Mouse (Mus musculus) liver, embryonic 11.5 days (tissue): ENCODE results near the gene Agrn. TPM values are rescaled to one million over a fixed set of nuclear protein-coding genes. Genes with fewer than 3 reads are reported as not detected.
"Not testable (repeated sequence)": the region's sequence is repeated elsewhere in the genome, so short reads cannot be mapped to it uniquely, and the experiment has no call there.

Experiments used
- ATAC-seq: fragments of 200-750 bp; cut with Nextera tagmentation; replicated peaks from 2 replicates; pipeline ENCODE4 v1.8.0; 2017; ENCODE audit warnings: moderate number of reproducible peaks, mild to moderate bottlenecking, moderate TSS enrichment, moderate library complexity; ENCODE audit not compliant: low FRiP score
- DNase-seq: peaks from one replicate; pipeline ENCODE4 v3.0.0-alpha.2; 2017; ENCODE audit warnings: low spot score
- H3K27ac ChIP-seq: fragments of 300-500 bp; sonication (generic); 2 replicates; pipeline ENCODE4 v1.5.1; 2014; ENCODE audit warnings: mild to moderate bottlenecking, low read depth, low read length, control low read depth
- H3K27me3 ChIP-seq: fragments of 300-500 bp; sonication (generic); replicated peaks from 2 replicates; pipeline ENCODE4 v1.6.1; 2014; ENCODE audit warnings: low read length, mixed read lengths; ENCODE audit not compliant: control insufficient read depth, insufficient read depth
- H3K36me3 ChIP-seq: fragments of 300-500 bp; sonication (generic); 2 replicates; pipeline ENCODE4 v1.6.1; 2014; ENCODE audit warnings: mild to moderate bottlenecking, low read length, moderate library complexity, mixed read lengths; ENCODE audit not compliant: control insufficient read depth, insufficient read depth
- H3K4me1 ChIP-seq: fragments of 300-500 bp; sonication (generic); replicated peaks from 2 replicates; pipeline ENCODE4 v1.6.1; 2014; ENCODE audit warnings: low read length, mixed read lengths; ENCODE audit not compliant: control insufficient read depth, insufficient read depth
- H3K4me2 ChIP-seq: fragments of 300-500 bp; sonication (generic); 2 replicates; pipeline ENCODE4 v1.6.1; 2014; ENCODE audit warnings: mild to moderate bottlenecking, control low read depth, moderate library complexity
- H3K4me3 ChIP-seq: fragments of 300-500 bp; sonication (generic); 2 replicates; pipeline ENCODE4 v1.5.1; 2014; ENCODE audit warnings: low read depth, low read length, control low read depth
- H3K9ac ChIP-seq: fragments of 300-500 bp; sonication (generic); 2 replicates; pipeline ENCODE4 v1.6.1; 2014; ENCODE audit warnings: low read depth, low read length, control low read depth
- H3K9me3 ChIP-seq: fragments of 300-500 bp; sonication (generic); 2 replicates; pipeline ENCODE4 v1.6.1; 2016; ENCODE audit warnings: low read length, inconsistent platforms, mixed read lengths; ENCODE audit not compliant: control insufficient read depth
- WGBS: fragments of 180-500 bp; shearing (Covaris S2); extraction: QIAGEN DNeasy Blood & Tissue Kit; methylation state at CpG from one replicate; pipeline ENCODE4 v1.1.7; 2014; 5-methylcytosine and 5-hydroxymethylcytosine counted together
- polyA plus RNA-seq: library from polyadenylated mRNA; unstranded; fragments of >200 nt; fragmentation: Nextera tagmentation; extraction: Ambion mirVana; gene quantifications from 2 replicates; pipeline ENCODE4 v1.2.1, GENCODE M21; 2014

Agrn gene
- polyA plus RNA-seq, 1 experiment from 2014 or later = 35.5 TPM

DNA sequence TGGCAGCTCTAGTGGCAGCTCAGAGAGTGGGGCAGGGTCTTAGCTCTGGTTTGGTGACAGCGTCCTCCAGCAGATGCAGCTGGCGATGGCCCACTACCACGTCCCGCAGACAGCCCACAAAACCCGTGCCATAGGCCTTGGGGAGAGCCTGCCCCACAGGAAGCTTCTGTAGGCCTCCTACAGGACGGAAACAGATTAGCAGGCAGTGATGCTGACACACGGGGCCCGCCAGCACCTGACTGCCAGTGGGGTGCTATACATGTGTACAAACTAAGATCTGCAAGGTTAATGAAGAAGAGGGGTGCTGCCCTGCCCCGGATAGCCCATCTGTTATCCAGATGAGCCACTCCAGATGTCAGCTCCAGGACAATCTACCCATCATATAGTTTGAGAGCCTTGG, 30.8 kb downstream of the Agrn start:
- H3K27me3 ChIP-seq = no peaks in the 10 kb centered on the region
- H3K27ac ChIP-seq = no peak overlapping the region
- ATAC-seq = no peak
- 84% methylated on average over 9 of the region's 9 CpGs for WGBS
- H3K4me1 ChIP-seq = no peaks in the 10 kb centered on the region
- peaks cover 21% of the 10 kb centered on the region for H3K36me3 ChIP-seq
- no peak overlapping the region for H3K4me3 ChIP-seq
- H3K9me3 ChIP-seq = peaks cover 5% of the 10 kb centered on the region
- H3K9ac ChIP-seq = no peak overlapping the region
- DNase-seq = no peak
- no peak overlapping the region for H3K4me2 ChIP-seq

- 91% methylated on average over 3 of the region's 3 CpGs for WGBS
- Histone ChIP-seq H3K36me3 (no peaks in the 10 kb centered on the region), H3K4me1 (no peaks in the 10 kb centered on the region), H3K4me3 (no peak overlapping the region), H3K4me2 (no peak overlapping the region), H3K27ac (no peak overlapping the region), H3K9ac (no peak overlapping the region), H3K9me3 (peaks cover 8% of the 10 kb centered on the region; the same call in 1 of the 2 replicates), H3K27me3 (no peaks in the 10 kb centered on the region)
- ATAC-seq (no peak), DNase-seq (no peak)
Measured at GRCm38 (mm10) chr4:156154771-156155170, 42.5 kb downstream of the Agrn start.

- not testable (repeated sequence) for H3K4me2 ChIP-seq, H3K36me3 ChIP-seq, H3K27me3 ChIP-seq, H3K27ac ChIP-seq, H3K9me3 ChIP-seq, H3K9ac ChIP-seq, H3K4me3 ChIP-seq, DNase-seq, ATAC-seq, H3K4me1 ChIP-seq
- WGBS = 68% methylated on average over 10 of the region's 10 CpGs
Measured at GRCm38 (mm10) chr4:156150887-156151286, 46.4 kb downstream of the Agrn start.

- no peak for ATAC-seq
- Histone ChIP-seq H3K4me1 (no peaks in the 10 kb centered on the region; the same call in 1 of the 2 replicates), H3K27ac (no peak overlapping the region), H3K4me3 (no peak overlapping the region), H3K27me3 (no peaks in the 10 kb centered on the region), H3K9ac (no peak overlapping the region), H3K4me2 (no peak overlapping the region), H3K9me3 (peaks cover 7% of the 10 kb centered on the region), H3K36me3 (no peaks in the 10 kb centered on the region)
- WGBS = 92% methylated on average over 30 of the region's 30 CpGs
- DNase-seq = peak; percentile 24
Measured at GRCm38 (mm10) chr4:156136285-156137100, 60.8 kb downstream of the Agrn start.

GRCm38 (mm10) chr4:156135801-156136200, 61.5 kb downstream of the Agrn start:
- DNase-seq = peak; percentile 22
- 92% methylated on average over 14 of the region's 14 CpGs for WGBS
- ATAC-seq = no peak

DNA sequence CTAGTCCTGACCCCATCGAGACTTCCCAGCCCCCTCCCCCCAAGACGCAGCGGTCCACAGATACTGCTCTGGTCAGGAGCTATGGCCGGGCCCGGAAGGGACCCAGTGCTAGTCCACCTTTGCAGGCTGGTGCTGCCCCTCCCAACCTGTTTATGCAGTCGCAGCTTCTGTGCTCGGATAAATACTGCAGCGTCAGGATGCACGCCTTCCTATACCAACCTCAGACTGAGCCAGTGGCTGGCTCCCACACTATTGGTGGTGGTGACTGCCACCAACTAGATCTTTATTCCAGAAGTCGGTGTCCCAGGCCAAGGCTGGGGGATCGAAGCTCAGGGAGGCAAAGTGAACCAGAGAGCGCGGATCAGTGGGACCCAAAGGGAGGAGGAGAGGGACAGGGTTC, 62.2 kb downstream of the Agrn start:
- ATAC-seq = no peak; the same call in 1 of the 2 replicates
- no peaks in the 10 kb centered on the region; the same call in 1 of the 2 replicates for H3K4me1 ChIP-seq
- H3K9me3 ChIP-seq = peaks cover 7% of the 10 kb centered on the region
- H3K27me3 ChIP-seq = no peaks in the 10 kb centered on the region
- H3K9ac ChIP-seq = no peak overlapping the region
- H3K36me3 ChIP-seq = no peaks in the 10 kb centered on the region
- H3K4me2 ChIP-seq = no peak overlapping the region
- 92% methylated on average over 13 of the region's 13 CpGs for WGBS
- H3K4me3 ChIP-seq = no peak overlapping the region
- no peak for DNase-seq
- H3K27ac ChIP-seq = no peak overlapping the region

More at GRCm38 (mm10) chr4:156135801-156136200, 61.5 kb downstream of the Agrn start:
- Histone ChIP-seq H3K27ac (no peak overlapping the region), H3K4me1 (no peaks in the 10 kb centered on the region; the same call in 1 of the 2 replicates), H3K27me3 (no peaks in the 10 kb centered on the region), H3K9ac (no peak overlapping the region), H3K36me3 (no peaks in the 10 kb centered on the region), H3K4me2 (no peak overlapping the region), H3K4me3 (no peak overlapping the region), H3K9me3 (peaks cover 7% of the 10 kb centered on the region)

DNA sequence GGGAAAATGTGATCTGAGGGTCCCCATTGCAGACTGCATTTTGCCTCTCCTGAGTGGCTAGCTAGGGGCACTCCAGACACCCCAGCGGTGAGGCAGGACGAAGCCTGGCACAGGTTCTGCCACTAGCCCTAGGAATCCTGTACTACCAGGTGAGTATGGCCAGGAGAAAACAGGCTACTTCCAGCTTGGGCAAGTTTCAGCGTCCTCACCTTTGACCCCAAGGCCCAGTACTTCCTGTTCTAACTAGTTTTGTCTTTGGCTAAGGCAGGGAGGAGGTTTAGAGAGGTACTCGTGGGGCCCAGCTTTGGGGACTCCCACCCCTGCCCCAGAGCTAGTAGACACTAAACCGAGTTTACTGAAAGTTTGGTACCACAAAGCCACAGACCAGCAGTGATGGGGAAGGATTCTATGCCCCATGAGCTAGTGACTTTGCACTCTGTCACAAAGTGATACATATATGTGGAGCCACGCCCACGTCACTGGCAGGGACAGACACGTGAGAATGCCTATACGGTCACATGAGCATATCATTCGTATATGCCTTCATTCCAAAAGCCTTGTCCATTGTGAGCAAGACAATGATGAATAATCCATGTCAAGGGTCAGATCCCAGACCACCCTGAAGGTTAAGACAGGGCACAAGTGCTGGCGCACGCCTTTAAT, 63.2 kb downstream of the Agrn start:
- ATAC-seq (no peak), DNase-seq (no peak)
- no peak overlapping the region for H3K4me2 ChIP-seq
- H3K27me3 ChIP-seq = no peaks in the 10 kb centered on the region
- H3K4me1 ChIP-seq = no peaks in the 10 kb centered on the region; the same call in 1 of the 2 replicates
- no peak overlapping the region for H3K9ac ChIP-seq
- 77% methylated on average over 12 of the region's 12 CpGs for WGBS
- peaks cover 7% of the 10 kb centered on the region for H3K9me3 ChIP-seq
- H3K36me3 ChIP-seq = no peaks in the 10 kb centered on the region
- no peak overlapping the region for H3K27ac ChIP-seq
- H3K4me3 ChIP-seq = no peak overlapping the region

DNA sequence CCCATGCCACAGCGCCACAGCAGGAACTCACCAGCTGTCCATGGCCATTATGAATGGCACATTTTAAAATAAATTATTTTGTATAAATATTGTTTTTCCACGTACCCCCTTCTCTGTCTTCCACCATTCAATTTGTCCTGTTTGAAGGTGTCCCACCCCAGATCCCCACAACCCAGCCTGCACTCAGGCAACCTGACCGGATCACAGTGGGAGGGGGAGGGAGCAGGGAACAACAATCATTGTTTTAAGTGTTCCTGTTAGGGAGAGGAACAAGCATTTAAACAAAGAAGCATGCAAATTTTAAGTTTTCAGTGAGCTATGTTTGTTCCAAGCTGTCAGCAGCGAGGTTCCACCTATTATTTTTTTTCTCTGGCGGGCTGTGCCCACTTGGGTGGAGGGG, 64.0 kb downstream of the Agrn start:
- Histone ChIP-seq H3K9ac (no peak overlapping the region), H3K27me3 (no peaks in the 10 kb centered on the region), H3K4me2 (no peak overlapping the region), H3K4me3 (no peak overlapping the region), H3K36me3 (no peaks in the 10 kb centered on the region), H3K9me3 (0 out of 2 replicates have a peak, but pooled peaks cover 2% of the 10 kb centered on the region), H3K27ac (no peak overlapping the region), H3K4me1 (no peaks in the 10 kb centered on the region; the same call in 1 of the 2 replicates)
- ATAC-seq = no peak
- WGBS = 72% methylated on average over 5 of the region's 5 CpGs
- DNase-seq = no peak
